Mouse (Mus musculus): ENCODE data around the gene Lgals2.

- TF ChIP-seq CTCF (IDR thresholded peaks at IDR 0.05; ENCODE audit: extremely low read depth, insufficient read depth, low read length) (no peak), POLR2A (IDR thresholded peaks at IDR 0.05; ENCODE audit: extremely low read depth, insufficient read depth, low read length) (no peak)
Measured at GRCm38 (mm10) chr15:78804326-78804725, 51.0 kb downstream of the Lgals2 start.

Measured in cortical plate, adult 2 months (tissue).